Mouse (Mus musculus) heart, embryonic 15.5 days (tissue): ENCODE results near the gene Gpr107. TPM values are rescaled to one million over a fixed set of nuclear protein-coding genes. Genes with fewer than 3 reads are reported as not detected.

Experiments
- ATAC-seq: fragments of 200-750 bp; cut with Nextera tagmentation; replicated peaks from 2 replicates; pipeline ENCODE4 v1.8.0; 2017; ENCODE audit warnings: low read depth, moderate TSS enrichment; ENCODE audit not compliant: insufficient number of reproducible peaks, insufficient read depth, low FRiP score
- H3K27ac ChIP-seq: fragments of 300-500 bp; sonication (generic); 2 replicates; pipeline ENCODE4 v1.5.1; 2015; ENCODE audit warnings: mild to moderate bottlenecking, inconsistent platforms
- H3K27me3 ChIP-seq: fragments of 300-500 bp; sonication (generic); 2 replicates; pipeline ENCODE4 v1.6.1; 2015; ENCODE audit warnings: inconsistent platforms
- H3K36me3 ChIP-seq: fragments of 300-500 bp; sonication (generic); 2 replicates; pipeline ENCODE4 v1.6.1; 2015; ENCODE audit warnings: mild to moderate bottlenecking, inconsistent platforms
- H3K4me1 ChIP-seq: fragments of 300-500 bp; sonication (generic); replicated peaks from 2 replicates; pipeline ENCODE4 v1.6.1; 2015; ENCODE audit warnings: inconsistent platforms
- H3K4me2 ChIP-seq: fragments of 300-500 bp; sonication (generic); 2 replicates; pipeline ENCODE4 v1.6.1; 2015; ENCODE audit warnings: inconsistent platforms, mild to moderate bottlenecking, moderate library complexity
- H3K4me3 ChIP-seq: fragments of 300-500 bp; sonication (generic); 2 replicates; pipeline ENCODE4 v1.5.1; 2015; ENCODE audit warnings: mild to moderate bottlenecking, inconsistent platforms
- H3K9ac ChIP-seq: fragments of 300-500 bp; sonication (generic); 2 replicates; pipeline ENCODE4 v1.6.1; 2015; ENCODE audit warnings: mild to moderate bottlenecking, inconsistent platforms
- H3K9me3 ChIP-seq: fragments of 300-500 bp; sonication (generic); replicated peaks from 2 replicates; pipeline ENCODE4 v1.6.1; 2016; ENCODE audit warnings: inconsistent platforms
- WGBS: fragments of 180-500 bp; shearing (Covaris S2); methylation state at CpG from one replicate; pipeline ENCODE4 v1.1.7; 2015; ENCODE audit warnings: mixed read lengths; 5-methylcytosine and 5-hydroxymethylcytosine counted together
- polyA plus RNA-seq: library from polyadenylated mRNA; unstranded; fragments of >200 nt; fragmentation: Nextera tagmentation; extraction: Ambion mirVana; gene quantifications from 2 replicates; pipeline ENCODE4 v1.2.1, GENCODE M21; 2015

Gene Gpr107
- polyA plus RNA-seq, 1 experiment from 2014 or later = 26.4 TPM

DNA sequence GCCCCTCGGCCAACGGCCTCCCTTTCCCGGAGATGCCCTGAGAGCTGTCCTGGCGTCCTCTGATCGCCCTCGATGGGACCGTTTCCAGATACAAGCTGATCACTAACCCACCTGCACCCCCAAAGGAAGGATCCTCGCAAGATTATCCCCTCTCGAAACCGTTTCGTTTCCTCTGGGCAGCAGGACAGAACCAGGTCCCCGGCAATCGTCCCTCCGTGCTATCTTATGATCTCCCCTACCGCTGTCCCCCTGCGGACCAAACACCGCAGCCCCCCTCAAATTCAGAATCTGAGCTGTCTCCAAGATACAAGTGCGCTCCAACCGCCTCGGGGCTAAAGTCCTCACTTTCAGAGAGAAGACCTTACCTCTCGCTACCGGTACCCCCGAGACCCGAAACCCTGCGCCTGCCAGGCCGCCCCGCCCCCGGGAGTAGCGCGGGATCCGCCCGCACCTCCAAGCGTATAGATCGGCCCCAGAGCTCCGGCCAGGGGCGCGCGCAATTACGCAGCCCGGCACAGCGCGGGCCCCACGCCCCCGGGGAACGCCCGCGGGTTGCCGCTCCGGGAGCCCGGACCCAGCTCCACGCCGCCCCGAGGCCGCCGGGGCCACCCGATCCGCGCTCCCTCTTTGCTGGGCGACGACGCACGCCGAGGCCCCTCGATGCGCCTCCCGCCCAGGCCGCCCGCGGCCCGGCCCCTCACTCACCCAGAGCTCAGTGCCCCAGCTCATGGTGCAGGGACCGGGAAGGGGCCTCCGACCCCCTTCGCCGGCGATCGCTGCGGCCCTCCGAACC lies 10.8 kb upstream of the Gpr107 start:
- Histone ChIP-seq H3K4me2 (peak overlapping the region; percentile 90), H3K27me3 (no peaks in the 10 kb centered on the region), H3K4me1 (peaks cover 50% of the 10 kb centered on the region), H3K27ac (peak overlapping the region; percentile 90), H3K9me3 (no peaks in the 10 kb centered on the region), H3K9ac (peak overlapping the region; percentile 100), H3K4me3 (peak overlapping the region; percentile 99), H3K36me3 (peaks cover under 1% of the 10 kb centered on the region; the same call in 1 of the 2 replicates)
- ATAC-seq = peak; percentile 53
- WGBS = under 1% methylated on average over 69 of the region's 78 CpGs

DNA sequence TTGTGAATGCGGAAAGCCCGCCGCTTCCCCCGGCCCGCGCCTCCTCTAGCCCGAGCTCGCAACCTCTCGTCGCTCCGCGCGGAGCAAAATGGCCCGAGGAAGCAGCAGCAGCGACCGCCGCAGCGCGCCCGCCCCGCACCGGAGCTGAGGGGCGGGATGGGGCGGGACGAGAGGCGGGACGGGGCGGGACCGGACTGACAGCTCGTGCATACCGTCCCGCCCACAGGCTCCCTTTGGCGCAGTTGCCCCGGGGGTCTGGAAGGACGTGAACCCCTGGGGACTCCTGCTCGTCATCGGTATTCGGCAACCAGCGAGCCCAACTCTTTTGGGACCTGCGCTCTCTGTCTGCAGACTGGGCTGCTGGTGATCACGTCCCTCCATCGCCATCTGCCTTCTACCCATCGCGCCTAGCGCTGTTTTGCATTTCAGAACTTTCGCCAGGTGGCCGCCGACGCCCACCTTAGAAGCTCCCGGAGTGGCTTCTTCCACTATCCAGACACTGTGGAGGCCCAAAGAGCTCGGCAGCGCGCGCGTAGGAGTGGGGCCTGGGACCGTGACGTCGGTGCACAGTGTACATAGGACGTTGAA lies 10.2 kb upstream of the Gpr107 start, which contains the start of gene Fnbp1:
Fnbp1 (minus strand) TSS at position 142 of the 588 bp plus-strand sequence.
- H3K27me3 ChIP-seq = no peaks in the 10 kb centered on the region
- H3K36me3 ChIP-seq = peaks cover 4% of the 10 kb centered on the region; the same call in 1 of the 2 replicates
- peak within 1 kb of the TSS; percentile 90 for H3K4me2 ChIP-seq
- no peaks in the 10 kb centered on the region for H3K9me3 ChIP-seq
- peak within 1 kb of the TSS; percentile 90 for H3K27ac ChIP-seq
- peaks cover 44% of the 10 kb centered on the region for H3K4me1 ChIP-seq
- peak within 1 kb of the TSS; percentile 99 for H3K4me3 ChIP-seq
- WGBS = under 1% methylated on average over 58 of the region's 59 CpGs
- peak within 1 kb of the TSS; percentile 100 for H3K9ac ChIP-seq
- ATAC-seq = peak; percentile 92

DNA sequence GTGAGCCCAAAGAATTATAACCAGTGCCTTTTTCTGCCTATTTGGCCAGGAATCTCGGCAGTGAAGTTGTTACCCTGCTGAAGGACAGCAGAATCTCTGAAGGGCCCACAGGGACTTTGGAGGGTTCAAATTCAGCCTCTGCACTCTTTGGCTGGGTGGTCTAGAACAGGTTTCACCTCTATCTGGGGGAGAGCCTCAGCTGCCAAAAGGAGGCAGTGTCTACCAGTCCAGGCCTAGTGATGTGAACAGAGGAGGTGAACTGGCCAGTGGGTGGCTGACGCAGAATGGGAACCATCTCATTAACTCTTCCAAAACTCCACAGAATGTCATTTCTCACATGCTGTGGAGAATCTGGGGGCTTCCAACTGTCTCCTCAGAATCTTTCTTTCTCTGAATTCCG lies 9.6 kb upstream of the Gpr107 start:
- no peaks in the 10 kb centered on the region for H3K9me3 ChIP-seq
- peaks cover 4% of the 10 kb centered on the region; the same call in 1 of the 2 replicates for H3K36me3 ChIP-seq
- H3K4me3 ChIP-seq = peak overlapping the region; percentile 99
- WGBS = 25% methylated on average over 3 of the region's 3 CpGs
- peak overlapping the region; percentile 90 for H3K4me2 ChIP-seq
- peak overlapping the region; percentile 90 for H3K27ac ChIP-seq
- peaks cover 39% of the 10 kb centered on the region for H3K4me1 ChIP-seq
- H3K27me3 ChIP-seq = no peaks in the 10 kb centered on the region
- H3K9ac ChIP-seq = peak overlapping the region; percentile 100
- ATAC-seq = no peak

DNA sequence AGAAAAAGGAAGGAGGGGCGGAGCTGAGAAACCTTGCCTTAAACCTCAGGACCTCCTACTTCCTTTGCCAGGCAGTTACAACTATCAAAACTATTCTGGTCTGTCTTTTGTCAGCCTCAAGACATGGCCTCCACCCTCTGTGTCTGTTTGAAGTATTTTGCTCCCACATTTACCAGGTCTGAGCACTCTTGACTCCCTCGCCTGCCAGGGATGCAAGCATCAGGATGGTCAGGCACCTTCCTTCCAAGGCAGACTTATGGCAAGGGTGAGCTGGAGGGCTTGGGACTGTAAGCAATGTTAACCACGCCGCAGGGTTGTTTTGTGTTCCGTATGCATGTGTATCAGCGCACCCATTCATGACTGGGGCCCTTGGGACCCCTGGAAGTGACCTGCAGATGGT lies 8.8 kb upstream of the Gpr107 start:
- H3K4me3 ChIP-seq = peak overlapping the region; percentile 25
- 49% methylated on average over 6 of the region's 6 CpGs for WGBS
- ATAC-seq = no peak
- peaks cover 10% of the 10 kb centered on the region; the same call in 1 of the 2 replicates for H3K36me3 ChIP-seq
- H3K4me1 ChIP-seq = peaks cover 39% of the 10 kb centered on the region
- peak overlapping the region; percentile 90 for H3K27ac ChIP-seq
- peak overlapping the region; percentile 90 for H3K4me2 ChIP-seq
- no peak overlapping the region for H3K9ac ChIP-seq
- H3K27me3 ChIP-seq = no peaks in the 10 kb centered on the region
- H3K9me3 ChIP-seq = no peaks in the 10 kb centered on the region

DNA sequence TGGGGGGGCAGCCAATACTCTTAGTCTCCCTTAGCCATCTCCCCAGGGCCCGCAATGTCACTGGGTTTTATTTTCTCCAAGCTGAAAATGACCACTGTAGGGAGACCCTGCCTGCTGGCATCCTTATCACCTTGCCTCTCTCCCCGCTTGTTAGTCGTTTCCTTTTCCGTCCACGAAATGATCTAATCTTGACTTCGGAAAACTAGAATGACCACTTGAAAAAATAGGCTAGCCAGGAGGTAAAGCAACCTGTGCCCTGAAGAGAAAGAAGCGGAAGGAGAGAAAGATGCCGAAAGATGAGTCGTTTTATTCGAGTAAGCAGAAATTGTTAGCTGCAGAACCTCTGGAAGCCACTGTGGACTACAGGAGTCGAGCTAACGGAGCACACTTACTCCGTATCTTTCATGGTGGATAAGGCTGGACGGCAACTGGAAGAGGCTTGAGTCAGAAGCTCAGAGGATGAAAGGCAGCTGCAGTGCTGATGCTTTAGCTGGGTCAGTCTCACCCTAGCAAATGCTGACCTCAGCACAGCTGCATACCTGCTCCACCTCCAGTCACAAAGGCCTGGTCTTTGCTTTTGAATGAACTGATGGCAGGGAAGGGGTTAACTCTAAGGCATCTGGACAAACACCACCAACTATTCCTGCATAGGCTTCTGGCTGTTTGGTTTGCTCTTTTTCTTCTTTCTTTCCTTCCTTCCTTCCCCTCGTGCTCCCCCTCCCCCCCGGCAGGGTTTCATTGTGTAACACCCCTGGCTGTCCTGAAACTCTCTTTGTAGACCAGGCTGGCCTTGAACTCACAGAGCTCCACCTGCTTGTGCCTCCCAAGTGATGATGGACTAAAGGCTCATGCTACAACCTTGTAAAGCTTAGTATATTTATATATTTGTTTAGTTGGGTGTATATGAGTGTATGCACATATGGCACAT lies 8.1 kb upstream of the Gpr107 start:
- Histone ChIP-seq H3K4me3 (peak overlapping the region; percentile 25), H3K9ac (no peak overlapping the region), H3K9me3 (no peaks in the 10 kb centered on the region), H3K4me1 (peaks cover 37% of the 10 kb centered on the region), H3K27me3 (no peaks in the 10 kb centered on the region), H3K27ac (peak overlapping the region; percentile 90), H3K4me2 (peak overlapping the region; percentile 90), H3K36me3 (peaks cover 10% of the 10 kb centered on the region; the same call in 1 of the 2 replicates)
- WGBS = 34% methylated on average over 16 of the region's 16 CpGs
- ATAC-seq = no peak

DNA sequence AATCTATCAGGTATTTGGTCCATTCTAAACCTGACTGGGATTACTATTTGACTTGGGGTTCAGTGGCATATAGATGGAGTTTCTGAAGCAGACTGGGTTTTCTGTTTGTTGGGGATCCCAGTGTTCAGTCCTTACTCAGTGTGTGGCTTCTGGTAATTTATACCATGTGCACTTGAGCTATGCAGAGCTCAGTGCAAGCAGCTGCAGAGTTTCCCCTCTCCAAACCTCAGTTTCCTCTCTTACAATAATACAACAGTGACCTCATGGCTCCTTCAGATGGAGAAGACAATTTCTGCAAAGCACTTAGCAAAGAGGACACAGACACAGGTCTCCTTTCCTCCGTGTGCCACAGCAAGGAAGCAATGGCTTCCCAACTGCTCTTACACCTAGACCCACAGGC lies 7.2 kb upstream of the Gpr107 start:
- Histone ChIP-seq H3K9me3 (no peaks in the 10 kb centered on the region), H3K4me3 (no peak overlapping the region), H3K4me2 (no peak overlapping the region), H3K27ac (no peak overlapping the region), H3K27me3 (no peaks in the 10 kb centered on the region), H3K4me1 (peaks cover 32% of the 10 kb centered on the region), H3K9ac (no peak overlapping the region), H3K36me3 (peaks cover 10% of the 10 kb centered on the region; the same call in 1 of the 2 replicates)
- 53% methylated on average over 1 of the region's 1 CpGs for WGBS
- ATAC-seq = no peak

DNA sequence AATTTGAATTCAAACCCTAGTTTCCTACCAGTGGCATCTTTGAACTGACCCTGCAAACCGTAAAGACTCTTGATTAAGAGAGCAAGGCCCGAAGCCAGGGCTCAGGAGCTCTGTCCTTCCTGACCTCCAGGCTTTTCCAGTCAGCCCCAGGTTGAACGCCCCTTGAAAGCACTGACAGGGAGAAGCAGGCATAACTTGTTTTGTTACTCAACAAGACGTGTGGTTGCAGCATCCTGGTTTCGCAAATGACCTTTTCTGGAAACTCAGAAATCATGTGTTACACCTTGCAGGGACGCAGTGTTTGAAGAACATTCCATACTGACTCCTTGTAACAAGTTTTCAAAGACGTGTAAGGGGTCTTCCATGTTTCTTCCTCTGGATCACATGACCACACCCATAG lies 5.1 kb upstream of the Gpr107 start:
- H3K27me3 ChIP-seq = no peaks in the 10 kb centered on the region
- H3K4me1 ChIP-seq = peaks cover 28% of the 10 kb centered on the region
- no peak for ATAC-seq
- H3K9ac ChIP-seq = no peak overlapping the region
- H3K4me3 ChIP-seq = no peak overlapping the region
- no peak overlapping the region for H3K27ac ChIP-seq
- peaks cover 21% of the 10 kb centered on the region for H3K36me3 ChIP-seq
- H3K4me2 ChIP-seq = no peak overlapping the region
- WGBS = 82% methylated on average over 7 of the region's 7 CpGs
- no peaks in the 10 kb centered on the region; the same call in 1 of the 2 replicates for H3K9me3 ChIP-seq

DNA sequence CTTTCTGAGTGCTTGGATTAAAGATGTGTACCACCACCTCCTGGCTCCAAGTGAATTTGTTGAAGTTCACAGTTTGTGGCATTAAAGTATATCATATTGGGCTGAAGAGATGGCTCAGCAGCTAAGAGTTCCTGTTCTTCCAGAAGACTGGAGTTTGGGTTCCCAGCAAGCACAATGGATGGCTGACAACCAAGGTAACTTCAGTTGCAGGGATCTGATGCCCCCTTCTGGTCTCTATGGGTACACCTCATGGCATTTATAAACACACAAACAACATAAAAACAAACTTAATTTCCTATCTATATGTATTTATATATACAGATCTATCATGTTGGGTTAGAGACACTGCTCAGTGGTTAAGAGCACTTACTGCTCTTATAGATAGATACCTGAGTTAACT lies 1.4 kb upstream of the Gpr107 start:
- Histone ChIP-seq H3K4me2 (no peak overlapping the region), H3K9me3 (no peaks in the 10 kb centered on the region; the same call in 1 of the 2 replicates), H3K4me3 (no peak overlapping the region), H3K36me3 (peaks cover 21% of the 10 kb centered on the region), H3K27me3 (no peaks in the 10 kb centered on the region), H3K9ac (no peak overlapping the region), H3K4me1 (peaks cover 20% of the 10 kb centered on the region), H3K27ac (no peak overlapping the region)
- ATAC-seq = no peak

DNA sequence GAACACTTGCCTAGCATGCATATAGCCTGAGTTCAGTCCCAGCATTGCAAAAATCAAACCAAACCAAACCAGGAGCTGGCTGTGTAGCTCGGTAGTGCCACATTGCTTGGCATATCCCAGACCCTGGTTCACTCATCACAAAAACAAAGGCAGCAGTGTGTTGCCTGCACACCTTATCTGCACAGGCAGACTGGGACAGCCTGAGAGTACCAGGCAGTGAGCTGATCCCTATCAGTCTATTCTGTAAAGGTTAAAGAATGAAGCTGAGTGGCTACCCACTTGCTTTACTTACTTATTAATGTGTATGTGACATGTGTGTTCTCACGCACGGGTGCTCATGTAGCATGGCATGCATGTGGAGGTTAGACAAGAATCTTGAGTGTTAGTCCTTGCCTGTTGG lies 4.7 kb downstream of the Gpr107 start:
- H3K9me3 ChIP-seq = no peaks in the 10 kb centered on the region
- WGBS = 64% methylated on average over 3 of the region's 3 CpGs
- H3K27me3 ChIP-seq = no peaks in the 10 kb centered on the region
- H3K4me1 ChIP-seq = peaks cover 24% of the 10 kb centered on the region
- H3K4me3 ChIP-seq = no peak overlapping the region
- no peaks in the 10 kb centered on the region for H3K36me3 ChIP-seq
- H3K27ac ChIP-seq = no peak overlapping the region
- no peak for ATAC-seq
- no peak overlapping the region for H3K4me2 ChIP-seq
- no peak overlapping the region for H3K9ac ChIP-seq

DNA sequence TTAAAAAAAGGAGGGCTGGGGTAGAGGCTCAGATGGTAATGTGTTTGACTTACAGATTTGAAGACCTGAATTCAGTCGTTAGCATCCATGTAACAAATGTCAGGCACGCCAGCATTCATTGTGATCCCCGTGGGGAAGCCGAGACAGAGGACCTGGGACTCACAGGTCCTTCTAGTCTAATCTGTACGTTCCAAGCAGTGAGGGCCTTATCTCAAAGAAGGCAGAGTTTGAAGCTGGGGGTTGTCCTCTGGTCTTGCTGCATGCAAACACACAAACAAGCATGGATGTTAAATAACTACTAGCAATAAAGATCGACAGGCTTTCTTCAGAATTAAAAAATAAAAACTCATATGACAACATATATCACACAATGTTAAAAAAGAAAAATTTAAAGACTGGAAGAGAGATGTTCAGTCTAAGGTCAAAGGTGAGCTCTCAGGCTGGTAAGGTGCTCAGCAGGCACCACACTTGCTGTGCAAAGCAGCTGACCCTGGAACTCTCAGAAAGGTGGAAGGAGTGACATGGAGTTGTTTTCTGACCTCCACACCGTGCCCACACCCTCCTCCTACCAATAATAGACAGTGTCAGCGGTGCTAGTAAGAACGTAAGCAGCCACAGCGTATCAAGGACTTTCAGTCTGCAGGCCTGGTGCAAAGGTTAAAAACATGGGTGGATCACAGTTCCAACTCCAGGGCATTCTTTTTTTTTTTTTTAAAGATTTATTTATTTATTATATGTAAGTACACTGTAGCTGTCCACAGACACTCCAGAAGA lies 8.2 kb downstream of the Gpr107 start:
- ATAC-seq = no peak
- H3K27ac ChIP-seq = no peak overlapping the region
- no peak overlapping the region for H3K4me3 ChIP-seq
- H3K4me2 ChIP-seq = no peak overlapping the region
- no peaks in the 10 kb centered on the region for H3K9me3 ChIP-seq
- peaks cover 34% of the 10 kb centered on the region for H3K4me1 ChIP-seq
- WGBS = 65% methylated on average over 10 of the region's 10 CpGs
- H3K36me3 ChIP-seq = no peaks in the 10 kb centered on the region
- no peak overlapping the region for H3K9ac ChIP-seq
- H3K27me3 ChIP-seq = no peaks in the 10 kb centered on the region
